Mouse (Mus musculus) lung, postnatal 0 days (tissue): Measurements from ENCODE around the gene Ano10.

Experiments used
- CTCF ChIP-seq: IDR thresholded peaks from 2 replicates; pipeline ENCODE4 v1.5.1; 2016; ENCODE audit warnings: antibody characterized with exemption, mild to moderate bottlenecking
- EP300 ChIP-seq: IDR thresholded peaks from 2 replicates; pipeline ENCODE4 v1.6.1; 2016; ENCODE audit warnings: antibody characterized with exemption, mild to moderate bottlenecking, control low read depth

DNA sequence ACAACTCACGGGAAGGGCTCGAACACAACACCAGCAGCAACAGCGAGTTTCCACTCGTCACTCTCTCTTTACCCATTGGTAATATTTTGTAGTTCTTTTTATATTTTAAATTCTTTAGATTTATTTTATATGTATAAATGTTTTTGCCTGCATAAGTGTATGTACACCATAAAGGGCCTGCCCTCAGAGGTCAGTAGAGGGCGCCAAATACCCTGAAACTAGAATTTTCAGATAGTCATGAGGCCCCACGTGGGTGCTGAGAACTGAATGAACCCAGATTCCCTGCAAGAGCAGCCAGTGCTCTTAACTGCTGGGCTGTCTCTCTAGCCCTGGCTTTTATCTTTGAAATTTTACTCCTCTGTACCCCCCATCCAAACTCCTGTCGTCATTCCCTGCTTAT lies 89.7 kb downstream of the Ano10 start:
- TF ChIP-seq CTCF = peak; percentile 37; the same call in 1 of the 2 replicates
- no peak for TF ChIP-seq EP300
